Mouse (Mus musculus) liver, embryonic 11.5 days (tissue): Measurements from ENCODE around the gene Txndc12. TPM values are rescaled to one million over a fixed set of nuclear protein-coding genes. Genes with fewer than 3 reads are reported as not detected.

Experiments
- ATAC-seq: fragments of 200-750 bp; cut with Nextera tagmentation; replicated peaks from 2 replicates; pipeline ENCODE4 v1.8.0; 2017; ENCODE audit warnings: moderate number of reproducible peaks, mild to moderate bottlenecking, moderate TSS enrichment, moderate library complexity; ENCODE audit not compliant: low FRiP score
- DNase-seq: peaks from one replicate; pipeline ENCODE4 v3.0.0-alpha.2; 2017; ENCODE audit warnings: low spot score
- H3K27ac ChIP-seq: fragments of 300-500 bp; sonication (generic); 2 replicates; pipeline ENCODE4 v1.5.1; 2014; ENCODE audit warnings: mild to moderate bottlenecking, low read depth, low read length, control low read depth
- H3K27me3 ChIP-seq: fragments of 300-500 bp; sonication (generic); replicated peaks from 2 replicates; pipeline ENCODE4 v1.6.1; 2014; ENCODE audit warnings: low read length, mixed read lengths; ENCODE audit not compliant: control insufficient read depth, insufficient read depth
- H3K36me3 ChIP-seq: fragments of 300-500 bp; sonication (generic); 2 replicates; pipeline ENCODE4 v1.6.1; 2014; ENCODE audit warnings: mild to moderate bottlenecking, low read length, moderate library complexity, mixed read lengths; ENCODE audit not compliant: control insufficient read depth, insufficient read depth
- H3K4me1 ChIP-seq: fragments of 300-500 bp; sonication (generic); replicated peaks from 2 replicates; pipeline ENCODE4 v1.6.1; 2014; ENCODE audit warnings: low read length, mixed read lengths; ENCODE audit not compliant: control insufficient read depth, insufficient read depth
- H3K4me2 ChIP-seq: fragments of 300-500 bp; sonication (generic); 2 replicates; pipeline ENCODE4 v1.6.1; 2014; ENCODE audit warnings: mild to moderate bottlenecking, control low read depth, moderate library complexity
- H3K4me3 ChIP-seq: fragments of 300-500 bp; sonication (generic); 2 replicates; pipeline ENCODE4 v1.5.1; 2014; ENCODE audit warnings: low read depth, low read length, control low read depth
- H3K9ac ChIP-seq: fragments of 300-500 bp; sonication (generic); 2 replicates; pipeline ENCODE4 v1.6.1; 2014; ENCODE audit warnings: low read depth, low read length, control low read depth
- H3K9me3 ChIP-seq: fragments of 300-500 bp; sonication (generic); 2 replicates; pipeline ENCODE4 v1.6.1; 2016; ENCODE audit warnings: low read length, inconsistent platforms, mixed read lengths; ENCODE audit not compliant: control insufficient read depth
- WGBS: fragments of 180-500 bp; shearing (Covaris S2); extraction: QIAGEN DNeasy Blood & Tissue Kit; methylation state at CpG from one replicate; pipeline ENCODE4 v1.1.7; 2014; 5-methylcytosine and 5-hydroxymethylcytosine counted together
- polyA plus RNA-seq: library from polyadenylated mRNA; unstranded; fragments of >200 nt; fragmentation: Nextera tagmentation; extraction: Ambion mirVana; gene quantifications from 2 replicates; pipeline ENCODE4 v1.2.1, GENCODE M21; 2014

The Txndc12 gene
- polyA plus RNA-seq, 1 experiment from 2014 or later = 63.8 TPM

DNA sequence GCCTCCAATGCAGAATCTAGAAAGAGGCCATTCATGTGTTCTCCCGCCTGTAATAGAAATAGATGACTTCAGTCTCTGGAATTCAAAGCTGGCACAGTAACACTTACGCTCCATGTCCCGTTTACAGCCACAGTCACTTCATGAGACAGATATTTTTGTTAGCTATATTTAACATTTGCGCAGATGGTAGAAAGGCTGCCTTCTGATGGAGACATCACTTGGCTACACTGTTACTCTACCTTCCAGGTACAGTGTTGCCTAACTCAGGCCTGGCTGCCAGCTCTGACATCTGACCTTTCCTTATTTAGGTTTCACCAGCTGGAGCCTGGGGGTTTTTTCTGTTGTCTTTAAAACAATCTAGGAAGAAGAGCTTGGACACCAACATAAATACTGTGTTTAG, 3.6 kb downstream of the Txndc12 start:
- Histone ChIP-seq H3K9me3 (no peaks in the 10 kb centered on the region), H3K4me3 (no peak overlapping the region), H3K4me1 (peaks cover 2% of the 10 kb centered on the region; the same call in 1 of the 2 replicates), H3K27ac (no peak overlapping the region), H3K9ac (no peak overlapping the region), H3K27me3 (no peaks in the 10 kb centered on the region), H3K36me3 (peaks cover 2% of the 10 kb centered on the region; the same call in 1 of the 2 replicates), H3K4me2 (no peak overlapping the region)
- DNase-seq (no peak), ATAC-seq (no peak)
- 88% methylated on average over 4 of the region's 4 CpGs for WGBS

DNA sequence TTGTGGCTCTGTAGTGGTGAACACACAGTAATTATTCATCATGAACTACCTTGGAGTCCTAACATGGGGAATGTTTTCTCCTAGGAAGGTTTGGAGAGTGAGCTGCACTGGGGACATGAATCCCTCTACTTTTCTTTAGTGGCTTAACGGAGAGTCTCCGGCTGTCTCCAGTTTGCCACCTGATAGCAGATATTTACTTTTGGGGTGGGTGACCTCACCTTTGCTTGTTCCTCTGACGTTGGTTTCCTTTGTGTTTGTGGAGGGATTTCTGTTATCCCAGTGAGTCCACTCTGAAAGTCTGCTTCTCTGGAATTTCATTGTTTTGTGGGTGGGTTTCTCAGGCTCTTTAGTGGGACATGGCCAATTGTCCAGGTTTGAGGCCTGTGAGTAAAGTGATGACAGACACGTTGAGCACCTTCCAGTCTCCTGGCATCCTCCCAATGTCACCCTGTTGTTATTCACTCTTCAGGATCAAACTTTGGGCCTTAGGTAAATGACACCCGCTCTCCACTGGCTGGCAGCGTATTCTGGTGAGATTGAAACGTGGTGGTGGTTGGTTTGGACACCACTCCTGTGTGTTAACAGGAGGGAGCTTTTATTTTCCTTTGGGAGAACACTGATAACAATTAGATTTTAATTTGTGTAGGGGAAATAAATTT, 7.6 kb downstream of the Txndc12 start:
- WGBS = 74% methylated on average over 7 of the region's 7 CpGs
- Histone ChIP-seq H3K36me3 (peaks cover 2% of the 10 kb centered on the region; the same call in 1 of the 2 replicates), H3K27ac (no peak overlapping the region), H3K4me3 (no peak overlapping the region), H3K4me2 (no peak overlapping the region), H3K9ac (no peak overlapping the region), H3K27me3 (no peaks in the 10 kb centered on the region), H3K9me3 (no peaks in the 10 kb centered on the region), H3K4me1 (peaks cover 4% of the 10 kb centered on the region; the same call in 1 of the 2 replicates)
- DNase-seq (no peak), ATAC-seq (no peak)

DNA sequence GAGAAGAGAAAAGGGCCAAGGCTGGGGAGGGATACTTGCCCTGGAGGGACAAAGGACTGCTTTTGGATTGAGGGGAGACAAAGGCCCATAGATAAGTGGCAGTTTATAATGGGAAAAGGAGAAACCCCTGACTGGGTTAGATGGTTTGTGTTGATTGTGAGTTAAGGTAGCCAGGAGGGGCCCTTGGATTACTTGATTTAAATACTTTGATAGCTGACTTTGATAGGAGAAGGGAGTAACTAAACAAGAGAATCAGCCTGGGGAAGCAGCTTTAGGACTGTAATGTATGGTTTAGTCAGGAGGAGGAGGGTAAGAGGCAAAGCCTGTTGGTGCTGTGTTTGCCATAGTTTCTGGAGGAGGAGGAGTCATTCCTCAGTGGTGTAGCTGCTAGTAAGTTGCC, 8.9 kb downstream of the Txndc12 start:
- Histone ChIP-seq H3K36me3 (peaks cover under 1% of the 10 kb centered on the region; the same call in 1 of the 2 replicates), H3K4me2 (no peak overlapping the region), H3K9ac (no peak overlapping the region), H3K4me1 (peaks cover 4% of the 10 kb centered on the region; the same call in 1 of the 2 replicates), H3K27me3 (no peaks in the 10 kb centered on the region), H3K4me3 (no peak overlapping the region), H3K27ac (no peak overlapping the region), H3K9me3 (no peaks in the 10 kb centered on the region)
- DNase-seq (no peak), ATAC-seq (no peak)

DNA sequence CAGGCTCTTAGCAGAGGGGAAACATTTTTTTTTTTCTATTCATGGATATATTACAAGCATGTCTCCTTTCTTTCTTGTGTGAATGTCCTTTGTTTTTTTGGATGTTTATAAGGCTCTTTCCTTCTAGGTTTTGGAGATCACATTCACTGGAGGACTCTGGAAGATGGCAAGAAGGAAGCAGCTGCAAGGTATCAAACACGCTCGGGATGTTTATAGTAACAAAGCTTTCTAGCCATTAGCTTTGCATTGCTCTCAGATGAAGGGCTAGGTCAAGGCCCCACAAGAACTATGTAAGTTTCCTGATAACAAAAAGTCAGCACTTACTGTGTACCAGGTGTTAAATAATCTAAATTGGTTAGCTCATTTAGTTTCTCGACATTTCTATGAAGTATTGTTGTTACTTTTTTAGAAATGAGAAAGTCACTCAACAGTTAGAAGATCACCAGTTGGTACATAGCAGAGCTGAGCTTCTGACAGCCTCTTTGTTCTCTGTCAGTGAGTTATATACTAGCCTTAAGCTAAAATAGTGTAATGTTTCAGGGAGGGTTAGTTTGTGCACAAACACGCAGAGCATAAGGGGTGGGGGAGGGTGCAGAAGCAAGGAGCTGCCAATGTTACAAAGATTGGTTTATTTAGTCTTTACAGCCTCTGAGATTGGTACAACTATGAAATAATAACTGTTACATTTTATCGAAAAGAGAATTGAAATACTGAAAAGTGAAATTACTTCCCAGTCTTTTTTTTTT, 11.6 kb downstream of the Txndc12 start:
- H3K4me3 ChIP-seq = no peak overlapping the region
- H3K27me3 ChIP-seq = no peaks in the 10 kb centered on the region
- H3K4me2 ChIP-seq = no peak overlapping the region
- no peak overlapping the region for H3K9ac ChIP-seq
- H3K27ac ChIP-seq = no peak overlapping the region
- H3K4me1 ChIP-seq = peaks cover 15% of the 10 kb centered on the region; the same call in 1 of the 2 replicates
- H3K36me3 ChIP-seq = no peaks in the 10 kb centered on the region
- 74% methylated on average over 5 of the region's 5 CpGs for WGBS
- ATAC-seq (no peak), DNase-seq (no peak)
- H3K9me3 ChIP-seq = no peaks in the 10 kb centered on the region

DNA sequence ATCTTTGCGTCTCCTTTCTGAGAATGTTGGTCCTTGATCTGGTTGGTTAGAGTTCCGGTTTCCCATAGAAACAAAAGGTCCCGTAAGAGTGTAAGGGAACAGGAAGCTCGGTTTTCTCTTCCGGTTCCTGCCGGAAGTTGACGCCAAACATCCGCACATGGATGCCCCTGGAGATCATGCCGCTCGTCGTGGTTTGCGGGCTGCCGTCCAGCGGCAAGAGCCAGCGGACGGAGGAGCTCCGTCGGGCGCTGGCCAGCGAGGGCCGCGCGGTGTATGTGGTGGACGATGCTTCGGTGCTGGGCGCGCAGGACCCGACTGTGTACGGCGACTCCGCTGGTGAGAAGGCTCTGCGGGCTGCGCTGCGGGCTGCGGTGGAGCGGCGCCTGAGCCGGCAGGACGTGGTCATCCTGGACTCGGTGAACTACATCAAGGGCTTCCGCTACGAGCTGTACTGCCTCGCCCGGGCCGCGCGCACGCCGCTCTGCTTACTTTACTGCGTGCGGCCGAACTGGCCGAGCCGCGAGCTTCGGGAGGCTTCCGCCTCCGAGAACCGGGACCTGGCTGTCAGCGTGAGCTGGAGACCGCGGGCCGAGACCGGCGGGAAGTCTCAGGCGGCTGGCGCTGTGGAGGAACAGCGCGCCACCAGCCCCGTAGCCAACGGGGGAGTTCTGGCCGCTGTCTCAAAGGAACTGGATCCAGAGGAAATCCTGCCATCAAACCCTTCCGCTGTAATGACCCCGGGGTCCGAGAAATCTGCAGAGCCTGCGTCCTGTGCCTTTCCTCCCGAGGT, 13.5 kb downstream of the Txndc12 start, which contains the start of gene Kti12:
Gene Kti12, plus strand, starts transcription at position 71 of the 790 bp plus-strand sequence.
- Histone ChIP-seq H3K9ac (peak within 1 kb of the TSS; percentile 94), H3K9me3 (no peaks in the 10 kb centered on the region), H3K4me3 (peak within 1 kb of the TSS; percentile 97), H3K4me2 (peak within 1 kb of the TSS; percentile 97), H3K4me1 (peaks cover 15% of the 10 kb centered on the region; the same call in 1 of the 2 replicates), H3K27me3 (no peaks in the 10 kb centered on the region), H3K27ac (peak within 1 kb of the TSS; percentile 92), H3K36me3 (no peaks in the 10 kb centered on the region)
- WGBS = under 1% methylated on average over 77 of the region's 77 CpGs
- peak; percentile 86 for ATAC-seq
- peak; percentile 81 for DNase-seq

DNA sequence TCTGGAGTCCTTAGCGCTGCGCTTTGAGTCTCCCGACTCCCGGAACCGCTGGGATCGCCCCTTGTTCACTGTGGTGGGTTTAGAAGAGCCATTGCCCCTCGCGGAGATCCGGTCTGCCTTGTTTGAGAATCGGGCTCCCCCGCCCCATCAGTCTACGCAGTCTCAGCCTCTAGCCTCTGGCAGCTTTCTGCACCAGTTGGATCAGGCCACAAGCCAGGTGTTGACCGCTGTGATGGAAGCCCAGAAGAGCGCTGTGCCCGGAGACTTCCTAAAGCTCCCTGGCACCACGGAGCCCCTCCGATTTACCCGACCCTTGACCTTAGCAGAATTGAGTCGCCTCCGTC, 14.1 kb downstream of the Txndc12 start, which contains the start of gene A730015C16Rik:
Gene A730015C16Rik, minus strand, starts transcription at position 115 of the 344 bp plus-strand sequence.
- peaks cover 14% of the 10 kb centered on the region; the same call in 1 of the 2 replicates for H3K4me1 ChIP-seq
- ATAC-seq = peak; percentile 46; the same call in 1 of the 2 replicates
- peak within 1 kb of the TSS; percentile 92 for H3K27ac ChIP-seq
- H3K4me3 ChIP-seq = peak within 1 kb of the TSS; percentile 97
- H3K4me2 ChIP-seq = peak within 1 kb of the TSS; percentile 97
- peak within 1 kb of the TSS; percentile 94 for H3K9ac ChIP-seq
- 7% methylated on average over 20 of the region's 20 CpGs for WGBS
- H3K27me3 ChIP-seq = no peaks in the 10 kb centered on the region
- DNase-seq = no peak
- H3K9me3 ChIP-seq = no peaks in the 10 kb centered on the region
- H3K36me3 ChIP-seq = 0 out of 2 replicates have a peak, but pooled peaks cover 2% of the 10 kb centered on the region

DNA sequence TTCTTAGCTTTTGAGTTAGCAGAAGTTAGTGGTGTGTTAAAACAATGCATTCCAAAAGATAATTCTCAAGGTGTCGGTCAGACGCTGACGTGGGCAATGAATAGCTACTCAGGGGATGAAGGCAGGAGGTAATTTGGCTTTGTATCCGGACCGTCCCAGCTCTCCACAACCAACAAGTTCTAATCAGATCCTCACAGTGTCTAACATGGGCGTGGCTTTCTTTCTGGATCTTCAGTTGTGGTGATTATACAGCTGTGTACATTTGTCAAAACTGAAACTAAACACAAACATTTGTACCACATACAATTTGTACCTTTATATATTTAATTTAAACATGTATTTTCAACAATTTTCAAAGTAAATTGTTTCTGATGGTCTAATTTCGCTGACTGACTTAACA, 32.4 kb downstream of the Txndc12 start:
- ATAC-seq = peak; percentile 90
- no peak overlapping the region for H3K27ac ChIP-seq
- WGBS = 53% methylated on average over 7 of the region's 7 CpGs

DNA sequence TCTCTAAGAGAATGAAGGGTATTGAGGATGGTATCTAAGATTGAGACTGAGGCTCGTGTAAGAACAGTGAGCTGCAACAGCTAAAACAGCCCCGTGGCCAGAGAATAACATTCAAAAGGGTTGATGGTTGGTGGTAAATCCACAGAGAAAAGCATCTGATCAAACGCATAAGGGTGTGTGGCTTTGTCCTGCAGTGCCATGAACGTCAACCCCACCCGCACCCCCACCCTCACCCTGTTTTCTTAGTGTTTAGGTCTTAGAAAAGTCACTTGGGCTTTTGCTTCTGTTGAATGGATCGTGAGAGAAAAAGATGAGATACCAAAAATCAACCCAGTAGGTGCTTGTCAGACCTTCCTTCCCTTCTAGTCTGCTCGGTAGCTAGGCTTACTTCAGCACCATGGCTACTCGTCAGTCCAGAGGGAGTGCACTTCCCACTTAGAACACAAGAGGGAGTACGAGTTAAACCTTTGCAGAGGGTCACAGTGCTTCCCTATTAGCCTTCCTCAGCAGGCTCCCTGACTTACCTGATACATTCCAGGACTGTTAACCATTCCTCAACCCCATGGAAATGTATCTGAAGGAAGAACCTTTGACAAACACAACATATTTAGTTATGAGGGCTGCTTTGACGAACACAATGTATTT, 35.5 kb downstream of the Txndc12 start:
- H3K4me2 ChIP-seq = no peak overlapping the region

More for the DNA sequence above, 32.4 kb downstream of the Txndc12 start:
- Histone ChIP-seq H3K4me1 (0 out of 2 replicates have a peak, but pooled peaks cover 2% of the 10 kb centered on the region), H3K27me3 (no peaks in the 10 kb centered on the region), H3K4me3 (no peak overlapping the region), H3K4me2 (peak overlapping the region; percentile 47), H3K9ac (no peak overlapping the region), H3K9me3 (no peaks in the 10 kb centered on the region), H3K36me3 (peaks cover 2% of the 10 kb centered on the region; the same call in 1 of the 2 replicates)
- no peak for DNase-seq

More for the DNA sequence above, 35.5 kb downstream of the Txndc12 start:
- no peak overlapping the region for H3K27ac ChIP-seq
- no peaks in the 10 kb centered on the region for H3K36me3 ChIP-seq
- no peaks in the 10 kb centered on the region for H3K9me3 ChIP-seq
- 0 out of 2 replicates have a peak, but pooled peaks cover 2% of the 10 kb centered on the region for H3K4me1 ChIP-seq
- H3K9ac ChIP-seq = no peak overlapping the region
- DNase-seq (peak; percentile 59), ATAC-seq (peak; percentile 75)
- no peaks in the 10 kb centered on the region for H3K27me3 ChIP-seq
- WGBS = 36% methylated on average over 10 of the region's 10 CpGs
- no peak overlapping the region for H3K4me3 ChIP-seq
